Mouse (Mus musculus): ENCODE results near the gene Ccnjl. TPM values are rescaled to one million over a fixed set of nuclear protein-coding genes. Genes with fewer than 3 reads are reported as not detected.

Ccnjl gene
- polyA plus RNA-seq, 1 experiment from 2014 or later: 5.4 TPM

DNA sequence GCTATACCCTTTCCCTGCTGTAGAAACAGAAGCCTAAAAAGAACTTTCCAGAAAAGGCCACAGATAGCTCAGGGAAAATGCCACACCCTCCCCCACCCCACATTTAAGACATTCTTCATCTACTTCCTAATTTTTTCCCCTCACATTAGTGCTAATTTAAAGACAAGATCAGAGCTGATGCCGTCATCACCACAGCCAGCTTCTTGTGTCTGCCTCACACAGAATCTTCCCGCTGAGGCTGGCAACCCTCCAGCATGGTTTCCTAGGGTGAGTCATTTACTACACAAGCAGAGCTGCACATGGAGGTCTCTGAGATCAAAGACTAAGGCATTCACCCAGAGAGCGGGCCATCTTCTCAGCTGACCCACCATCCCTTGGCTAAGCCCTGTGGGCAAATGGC lies 33.1 kb upstream of the Ccnjl start:
- no peak overlapping the region for H3K27ac ChIP-seq
- no peaks in the 10 kb centered on the region for H3K36me3 ChIP-seq
- ATAC-seq: no peak
- H3K4me3 ChIP-seq: no peak overlapping the region
- H3K4me2 ChIP-seq: no peak overlapping the region
- no peaks in the 10 kb centered on the region for H3K9me3 ChIP-seq (replicated peaks)
- H3K9ac ChIP-seq: no peak overlapping the region
- 51% methylated on average over 3 of the region's 3 CpGs for WGBS (ENCODE audit: insufficient replicate concordance)
- H3K4me1 ChIP-seq: no peaks in the 10 kb centered on the region
- no peaks in the 10 kb centered on the region for H3K27me3 ChIP-seq (replicated peaks)

DNA sequence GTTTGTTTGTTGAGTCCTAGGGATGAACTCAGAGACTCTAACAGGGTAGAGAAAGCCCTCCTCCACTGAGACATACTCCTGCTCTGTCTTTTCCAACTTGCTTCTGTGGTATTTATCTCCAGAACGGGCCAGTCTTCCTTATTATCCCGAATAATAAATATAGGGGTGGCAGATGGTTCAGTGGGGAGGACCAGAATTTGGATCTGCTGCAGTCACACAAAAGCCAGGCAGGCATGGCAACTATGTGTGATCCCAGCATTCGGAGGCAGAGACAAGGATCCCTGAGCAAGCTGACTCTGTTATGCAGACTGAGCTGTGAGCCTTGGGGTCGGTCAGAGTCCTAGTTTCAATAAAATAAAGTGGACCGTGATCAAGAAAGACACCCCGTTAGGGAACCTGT lies 27.3 kb upstream of the Ccnjl start:
- Histone ChIP-seq H3K9ac (no peak overlapping the region), H3K36me3 (no peaks in the 10 kb centered on the region), H3K9me3 (replicated peaks) (no peaks in the 10 kb centered on the region), H3K27ac (no peak overlapping the region), H3K4me1 (no peaks in the 10 kb centered on the region), H3K4me3 (no peak overlapping the region), H3K27me3 (replicated peaks) (no peaks in the 10 kb centered on the region), H3K4me2 (no peak overlapping the region)
- no peak for ATAC-seq
- 71% methylated on average over 6 of the region's 6 CpGs for WGBS (ENCODE audit: insufficient replicate concordance)

DNA sequence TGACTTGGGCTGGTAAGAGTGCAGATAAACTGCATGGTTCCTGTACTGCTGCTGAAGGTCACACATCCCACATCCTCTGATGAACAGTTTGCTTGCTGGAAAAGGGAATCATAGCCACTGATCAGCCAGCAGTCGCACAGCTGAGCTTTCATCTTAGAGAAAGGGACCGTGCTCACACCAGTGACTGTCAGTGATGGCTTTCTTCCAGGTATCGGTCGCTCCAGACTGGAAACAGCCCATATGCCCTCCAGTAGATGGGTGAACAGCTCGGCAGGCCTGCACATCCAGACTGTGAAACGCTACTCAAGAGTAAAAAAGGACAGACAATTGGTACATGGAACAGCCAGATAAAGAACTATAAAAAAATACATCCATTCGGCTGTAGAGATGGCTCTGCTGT lies 23.4 kb upstream of the Ccnjl start:
- Histone ChIP-seq H3K9me3 (replicated peaks) (no peaks in the 10 kb centered on the region), H3K27me3 (replicated peaks) (no peaks in the 10 kb centered on the region), H3K36me3 (no peaks in the 10 kb centered on the region), H3K4me1 (no peaks in the 10 kb centered on the region), H3K4me3 (no peak overlapping the region), H3K4me2 (no peak overlapping the region), H3K9ac (no peak overlapping the region), H3K27ac (no peak overlapping the region)
- ATAC-seq: no peak
- WGBS (ENCODE audit: insufficient replicate concordance): 76% methylated on average over 7 of the region's 7 CpGs

DNA sequence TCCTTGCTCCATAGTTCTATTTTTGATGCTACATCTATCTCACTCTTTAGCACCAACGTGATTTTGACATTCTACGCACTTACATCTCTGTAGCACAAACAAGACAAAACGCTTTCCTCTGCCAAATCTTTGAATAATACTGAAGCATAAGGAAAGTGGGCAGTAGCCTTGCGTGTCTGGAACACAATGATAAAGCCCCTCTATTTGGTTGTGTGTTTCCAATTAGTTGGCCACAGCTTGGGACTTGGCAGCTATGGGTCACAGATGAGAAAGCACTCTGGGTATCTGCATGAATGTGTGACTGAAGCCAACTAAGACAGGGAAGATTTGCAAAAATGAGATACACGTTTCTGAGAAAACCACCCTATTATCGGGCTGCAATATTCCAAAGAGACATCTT lies 20.6 kb upstream of the Ccnjl start:
- Histone ChIP-seq H3K27ac (no peak overlapping the region), H3K36me3 (no peaks in the 10 kb centered on the region), H3K27me3 (replicated peaks) (no peaks in the 10 kb centered on the region), H3K9me3 (replicated peaks) (no peaks in the 10 kb centered on the region), H3K9ac (no peak overlapping the region), H3K4me3 (no peak overlapping the region), H3K4me1 (no peaks in the 10 kb centered on the region), H3K4me2 (no peak overlapping the region)
- 67% methylated on average over 6 of the region's 6 CpGs for WGBS (ENCODE audit: insufficient replicate concordance)
- ATAC-seq: no peak

DNA sequence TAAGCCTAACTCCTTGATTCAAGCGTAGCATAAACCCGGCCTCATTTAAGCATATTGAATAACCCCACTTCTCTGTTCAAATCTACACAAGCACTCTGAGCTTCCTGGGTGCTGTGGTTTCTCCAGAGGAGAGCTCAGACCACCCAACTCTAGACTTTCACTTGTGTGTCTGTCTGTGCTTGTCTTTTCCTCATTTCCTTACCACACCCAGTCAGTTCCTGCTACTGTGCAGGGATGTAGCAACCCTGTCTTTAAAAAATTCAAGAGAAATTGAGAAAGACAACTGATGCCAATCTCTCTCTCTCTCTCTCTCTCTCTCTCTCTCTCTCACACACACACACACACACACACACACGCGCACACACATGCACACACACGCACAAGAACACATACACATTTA lies 18.7 kb upstream of the Ccnjl start:
- Histone ChIP-seq H3K27ac (no peak overlapping the region), H3K27me3 (replicated peaks) (no peaks in the 10 kb centered on the region), H3K9ac (no peak overlapping the region), H3K4me2 (no peak overlapping the region), H3K9me3 (replicated peaks) (no peaks in the 10 kb centered on the region), H3K36me3 (no peaks in the 10 kb centered on the region), H3K4me1 (no peaks in the 10 kb centered on the region), H3K4me3 (no peak overlapping the region)
- 78% methylated on average over 5 of the region's 5 CpGs for WGBS (ENCODE audit: insufficient replicate concordance)
- ATAC-seq: no peak

DNA sequence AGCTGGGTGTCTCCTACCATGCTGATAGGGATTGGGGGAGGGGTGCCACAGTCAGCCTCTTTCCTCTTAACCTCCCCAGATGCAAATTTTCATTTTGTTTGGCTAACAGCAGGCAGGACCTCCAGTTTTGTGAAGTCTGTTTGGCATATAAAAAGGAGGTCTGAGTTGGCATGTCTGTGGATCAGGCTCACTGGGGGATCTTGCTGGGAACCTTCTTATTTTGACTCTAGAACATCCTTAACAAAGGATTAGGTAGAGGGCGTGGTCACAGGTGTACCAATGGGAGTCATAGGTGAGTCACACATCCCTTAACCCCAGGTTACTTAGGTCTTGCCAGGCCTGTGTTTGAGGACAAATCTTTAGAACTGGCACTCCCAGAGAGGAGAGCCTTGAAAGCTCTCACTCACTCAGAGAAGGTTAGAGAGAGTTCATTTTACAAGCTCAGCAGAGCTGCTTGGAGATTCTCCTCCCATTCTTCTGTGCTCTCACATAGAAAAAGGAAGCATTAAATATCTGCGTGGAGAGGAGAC lies 15.9 kb upstream of the Ccnjl start:
- Histone ChIP-seq H3K4me2 (no peak overlapping the region), H3K36me3 (no peaks in the 10 kb centered on the region), H3K4me3 (no peak overlapping the region), H3K4me1 (no peaks in the 10 kb centered on the region), H3K27me3 (replicated peaks) (no peaks in the 10 kb centered on the region), H3K27ac (no peak overlapping the region), H3K9me3 (replicated peaks) (no peaks in the 10 kb centered on the region), H3K9ac (no peak overlapping the region)
- ATAC-seq: no peak
- WGBS (ENCODE audit: insufficient replicate concordance): 61% methylated on average over 2 of the region's 2 CpGs

DNA sequence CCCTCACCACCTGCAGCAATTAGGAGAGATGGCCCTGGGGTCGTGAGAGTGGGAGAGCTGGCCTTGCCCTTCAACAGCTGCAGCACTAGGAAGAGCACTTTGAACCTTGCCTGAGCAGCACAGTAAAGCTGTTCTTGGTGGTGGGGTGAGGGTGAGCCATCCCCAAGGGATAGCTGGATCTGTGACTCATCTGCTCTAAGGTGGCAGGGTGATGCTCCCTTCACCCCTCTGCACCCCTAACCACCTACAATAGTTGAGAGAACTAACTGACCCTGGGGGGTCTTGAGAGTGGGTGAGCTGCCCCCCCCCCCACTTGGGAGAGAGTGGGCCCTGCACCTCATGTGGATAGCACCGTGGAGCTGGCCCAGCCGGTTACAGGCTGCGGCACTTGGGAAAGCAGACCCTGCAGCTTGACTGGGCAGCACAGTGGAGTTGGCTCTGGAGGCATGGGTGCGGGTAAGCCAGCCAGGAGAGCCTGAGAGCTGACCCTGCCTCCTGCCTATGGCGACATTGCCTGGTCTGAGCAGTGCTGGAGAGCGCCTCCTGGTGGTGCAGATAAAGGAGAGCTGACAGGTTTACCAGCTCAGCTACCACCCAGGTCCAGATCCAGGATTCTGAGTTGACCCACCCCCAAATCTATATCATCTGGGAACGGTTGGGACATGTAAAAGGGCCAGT lies 12.1 kb upstream of the Ccnjl start:
- no peak overlapping the region for H3K4me3 ChIP-seq
- no peak overlapping the region for H3K4me2 ChIP-seq
- 38% methylated on average over 8 of the region's 8 CpGs for WGBS (ENCODE audit: insufficient replicate concordance)
- H3K9ac ChIP-seq: no peak overlapping the region
- no peak overlapping the region for H3K27ac ChIP-seq
- ATAC-seq: peak; percentile 35; the same call in 1 of the 2 replicates
- no peaks in the 10 kb centered on the region for H3K9me3 ChIP-seq (replicated peaks)
- no peaks in the 10 kb centered on the region for H3K27me3 ChIP-seq (replicated peaks)
- no peaks in the 10 kb centered on the region for H3K4me1 ChIP-seq
- no peaks in the 10 kb centered on the region for H3K36me3 ChIP-seq

DNA sequence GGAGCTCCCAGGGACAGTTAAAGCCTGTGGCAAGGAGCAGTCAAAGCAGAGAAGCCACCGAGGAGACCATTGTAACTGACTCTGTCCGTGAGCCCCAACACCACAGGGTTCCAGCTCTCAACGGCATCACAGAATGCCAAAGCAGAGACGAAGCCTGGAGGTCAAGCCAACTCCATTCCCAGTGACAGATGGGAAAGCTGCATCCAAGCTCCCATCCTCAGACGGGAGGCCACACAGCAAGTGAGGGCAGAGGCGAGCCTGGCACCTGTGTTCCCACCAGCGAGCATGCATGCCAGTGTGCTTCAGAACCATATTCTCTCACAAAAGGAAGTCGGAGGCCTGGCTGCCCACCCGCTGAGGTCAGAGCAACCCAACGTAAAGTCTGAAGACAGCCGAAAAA lies 10.9 kb upstream of the Ccnjl start:
- 80% methylated on average over 11 of the region's 11 CpGs for WGBS (ENCODE audit: insufficient replicate concordance)

DNA sequence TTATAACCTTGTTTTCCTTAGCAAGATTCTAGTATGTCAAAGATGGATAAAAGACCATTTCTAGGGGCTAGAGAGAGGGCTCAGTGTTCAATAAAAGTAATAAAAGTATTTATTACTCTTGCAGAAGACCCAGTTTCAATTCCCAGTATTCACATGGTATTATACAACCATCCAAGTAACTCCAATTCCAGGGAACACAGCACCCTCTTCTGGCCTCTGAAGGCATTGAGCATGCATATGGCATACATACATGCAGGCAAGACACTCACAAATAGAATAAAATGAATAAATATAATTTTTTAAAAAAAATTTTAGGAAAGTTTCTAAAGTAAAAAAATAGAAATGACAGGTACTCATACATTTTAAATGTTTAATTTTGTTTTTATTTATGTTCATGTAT lies 10.5 kb upstream of the Ccnjl start:
- H3K9me3 ChIP-seq (replicated peaks): no peaks in the 10 kb centered on the region
- H3K4me1 ChIP-seq: no peaks in the 10 kb centered on the region
- no peak overlapping the region for H3K9ac ChIP-seq
- H3K36me3 ChIP-seq: no peaks in the 10 kb centered on the region
- no peak overlapping the region for H3K4me3 ChIP-seq
- H3K27me3 ChIP-seq (replicated peaks): no peaks in the 10 kb centered on the region
- H3K27ac ChIP-seq: no peak overlapping the region
- no peak for ATAC-seq
- H3K4me2 ChIP-seq: no peak overlapping the region

More for the DNA sequence above, 10.9 kb upstream of the Ccnjl start:
- Histone ChIP-seq H3K9me3 (replicated peaks) (no peaks in the 10 kb centered on the region), H3K9ac (no peak overlapping the region), H3K27me3 (replicated peaks) (no peaks in the 10 kb centered on the region), H3K4me3 (no peak overlapping the region), H3K36me3 (no peaks in the 10 kb centered on the region), H3K4me2 (no peak overlapping the region), H3K4me1 (no peaks in the 10 kb centered on the region), H3K27ac (no peak overlapping the region)
- no peak for ATAC-seq

DNA sequence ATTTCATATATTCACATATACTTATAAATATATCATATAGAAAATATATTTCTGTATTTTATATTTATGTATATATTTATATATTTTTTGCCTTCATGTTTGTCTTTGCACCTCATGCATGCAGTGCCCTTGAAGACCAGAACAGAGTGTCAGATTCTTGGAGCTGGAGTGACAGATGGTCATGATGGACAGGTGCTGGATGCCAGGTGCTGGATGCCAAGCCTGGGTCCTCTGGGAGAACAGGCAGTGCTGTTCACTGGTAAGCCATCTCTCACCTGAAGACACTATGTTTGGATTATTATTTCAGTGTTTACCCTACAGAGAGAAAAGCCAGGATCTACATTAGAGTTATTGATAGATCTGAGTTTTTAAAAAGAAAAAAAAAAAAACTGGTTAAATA lies 9.8 kb upstream of the Ccnjl start:
- Histone ChIP-seq H3K27me3 (replicated peaks) (no peaks in the 10 kb centered on the region), H3K9ac (no peak overlapping the region), H3K36me3 (no peaks in the 10 kb centered on the region), H3K4me2 (no peak overlapping the region), H3K27ac (no peak overlapping the region), H3K4me3 (no peak overlapping the region), H3K9me3 (replicated peaks) (no peaks in the 10 kb centered on the region), H3K4me1 (no peaks in the 10 kb centered on the region)
- no peak for ATAC-seq

DNA sequence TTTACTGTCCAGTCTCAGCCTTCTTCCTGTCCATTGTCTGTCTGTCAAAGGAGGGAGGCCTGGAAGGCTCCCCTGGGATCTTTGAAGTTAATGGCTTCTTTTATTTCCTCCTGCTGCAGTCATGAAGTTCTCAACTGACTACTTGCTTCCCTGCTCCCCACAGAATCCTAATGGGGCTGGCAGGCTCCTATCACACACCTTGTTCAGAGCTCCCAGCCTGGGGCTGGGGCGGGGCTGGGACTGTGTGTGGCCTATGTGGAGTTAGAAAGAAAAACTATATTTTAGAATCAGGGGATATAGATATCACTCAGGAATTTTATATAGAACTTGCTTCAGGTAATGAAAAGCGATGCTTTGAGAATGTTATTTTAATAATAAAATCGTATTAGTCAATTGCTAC lies 8.1 kb upstream of the Ccnjl start:
- WGBS (ENCODE audit: insufficient replicate concordance): 62% methylated on average over 3 of the region's 3 CpGs
- no peak for ATAC-seq

DNA sequence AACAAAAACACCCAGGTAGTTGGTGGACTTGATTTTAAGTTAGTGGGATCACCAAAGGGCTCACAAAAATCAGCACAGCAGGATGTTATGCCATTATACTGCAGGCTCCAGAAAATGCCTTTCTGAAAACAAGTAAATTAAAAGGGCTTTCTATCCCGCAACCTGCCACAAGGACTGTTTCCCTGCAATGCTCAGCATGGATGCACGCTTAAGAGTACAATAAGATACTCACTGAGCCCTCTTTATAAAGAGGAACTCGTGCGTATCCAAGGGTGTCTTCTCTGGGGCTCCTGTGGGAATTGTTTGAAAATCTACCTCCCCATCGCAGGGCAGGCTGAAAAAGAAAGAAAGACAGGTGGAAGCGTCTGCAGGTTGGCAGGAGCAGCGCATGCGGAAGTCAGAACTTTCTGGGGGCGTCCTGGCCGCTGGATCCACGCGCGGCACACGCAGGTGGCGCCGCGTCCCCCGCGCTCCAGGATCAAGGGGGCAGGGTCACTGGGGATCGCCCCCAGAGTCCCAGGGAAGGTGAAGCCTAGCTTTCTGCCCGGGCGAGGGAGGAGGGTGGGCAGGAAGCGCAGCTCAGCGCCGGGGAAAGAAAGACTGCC lies 404 bp upstream of the Ccnjl start:
- 5% methylated on average over 25 of the region's 25 CpGs for WGBS (ENCODE audit: insufficient replicate concordance)
- peak overlapping the region; percentile 64 for H3K4me3 ChIP-seq
- peaks cover 27% of the 10 kb centered on the region for H3K27me3 ChIP-seq (replicated peaks)
- peak overlapping the region; percentile 36; the same call in 1 of the 2 replicates for H3K27ac ChIP-seq
- no peaks in the 10 kb centered on the region for H3K9me3 ChIP-seq (replicated peaks)
- ATAC-seq: no peak
- peak overlapping the region; percentile 81 for H3K4me2 ChIP-seq
- no peaks in the 10 kb centered on the region for H3K4me1 ChIP-seq
- no peaks in the 10 kb centered on the region for H3K36me3 ChIP-seq
- peak overlapping the region; percentile 67 for H3K9ac ChIP-seq

More for the DNA sequence above, 8.1 kb upstream of the Ccnjl start:
- no peaks in the 10 kb centered on the region for H3K9me3 ChIP-seq (replicated peaks)
- no peaks in the 10 kb centered on the region for H3K4me1 ChIP-seq
- no peak overlapping the region for H3K9ac ChIP-seq
- H3K36me3 ChIP-seq: no peaks in the 10 kb centered on the region
- H3K4me2 ChIP-seq: no peak overlapping the region
- H3K4me3 ChIP-seq: no peak overlapping the region
- no peaks in the 10 kb centered on the region; the same call in 1 of the 2 replicates for H3K27me3 ChIP-seq (replicated peaks)
- H3K27ac ChIP-seq: no peak overlapping the region

DNA sequence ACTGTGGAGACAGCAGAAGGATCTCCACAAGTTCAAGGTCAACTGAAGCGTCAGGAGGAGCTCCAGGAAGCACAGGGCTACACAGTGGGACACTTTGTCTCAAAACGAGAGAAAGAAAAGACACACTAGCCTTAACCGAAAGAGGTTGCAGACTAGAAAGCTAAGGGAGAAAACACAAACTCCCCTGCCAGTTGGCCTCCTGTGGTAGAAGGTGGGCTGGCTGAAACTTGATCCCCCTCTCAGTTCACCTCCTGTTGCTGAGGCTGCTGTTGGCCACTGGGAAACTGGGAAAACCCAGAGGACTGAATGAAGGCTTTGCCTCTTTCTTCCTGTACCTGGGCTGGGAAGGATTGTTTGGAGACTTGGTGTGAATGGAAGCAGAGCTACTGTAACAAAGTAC lies 1.5 kb downstream of the Ccnjl start:
- peaks cover 27% of the 10 kb centered on the region for H3K27me3 ChIP-seq (replicated peaks)
- 45% methylated on average over 3 of the region's 3 CpGs for WGBS (ENCODE audit: insufficient replicate concordance)
- no peaks in the 10 kb centered on the region for H3K36me3 ChIP-seq
- H3K9ac ChIP-seq: no peak overlapping the region
- no peak for ATAC-seq
- no peak overlapping the region for H3K27ac ChIP-seq
- no peaks in the 10 kb centered on the region for H3K9me3 ChIP-seq (replicated peaks)
- H3K4me3 ChIP-seq: no peak overlapping the region
- no peaks in the 10 kb centered on the region for H3K4me1 ChIP-seq
- peak overlapping the region; percentile 81; the same call in 1 of the 2 replicates for H3K4me2 ChIP-seq
